Mouse (Mus musculus): ENCODE data around the gene Tmie.

Gene Tmie

DNA sequence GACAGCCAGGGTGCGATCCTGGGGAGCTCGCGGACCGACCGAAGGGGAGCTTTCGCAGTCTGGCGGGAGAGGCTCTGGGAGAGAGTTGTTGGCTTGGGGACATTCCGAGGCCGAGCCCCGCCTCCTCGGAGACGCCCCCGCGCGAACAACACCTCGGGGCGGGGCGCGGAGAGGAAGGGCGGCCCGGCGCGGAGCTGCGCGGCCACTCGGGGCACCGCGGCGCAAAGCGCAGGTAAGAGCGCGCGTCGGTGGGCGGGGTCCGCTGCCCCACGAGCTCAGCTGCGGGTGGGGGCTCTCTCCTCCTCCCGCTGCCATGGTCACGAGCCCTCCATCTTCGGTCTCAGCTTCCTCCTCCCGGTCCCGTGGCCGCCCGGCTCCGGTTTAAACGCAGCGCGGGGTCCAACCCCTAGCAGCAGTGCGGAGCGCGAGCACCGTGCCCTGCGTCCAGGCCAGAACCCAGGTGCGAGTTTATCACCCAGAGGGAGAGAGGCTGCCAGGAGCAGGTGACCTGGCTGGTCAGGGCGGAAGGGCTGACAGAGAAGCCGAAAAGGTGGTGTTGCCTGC is at the start of gene Tmie:
TSS of gene Tmie (minus strand) at position 116 of the 564 bp plus-strand sequence.
- DNase-seq = no peak

- DNase-seq = peak; percentile 30 to 58
These were observed 42.8 kb upstream of the Tmie start for GRCm38 (mm10) chr9:110922759-110923158.

GRCm38 (mm10) chr9:110920665-110921419 is 40.9 kb upstream of the Tmie start:
- DNase-seq = no peak

- no peak for DNase-seq
These were observed 36.9 kb upstream of the Tmie start, which contains the start of gene Fam240a for GRCm38 (mm10) chr9:110916786-110917185. TSS of gene Fam240a (minus strand) at chr9:110916861.

- no peak for DNase-seq
These were observed 35.6 kb upstream of the Tmie start for GRCm38 (mm10) chr9:110915466-110915865.

- no peak for DNase-seq
These were observed 34.8 kb upstream of the Tmie start for GRCm38 (mm10) chr9:110914631-110915236.

DNA sequence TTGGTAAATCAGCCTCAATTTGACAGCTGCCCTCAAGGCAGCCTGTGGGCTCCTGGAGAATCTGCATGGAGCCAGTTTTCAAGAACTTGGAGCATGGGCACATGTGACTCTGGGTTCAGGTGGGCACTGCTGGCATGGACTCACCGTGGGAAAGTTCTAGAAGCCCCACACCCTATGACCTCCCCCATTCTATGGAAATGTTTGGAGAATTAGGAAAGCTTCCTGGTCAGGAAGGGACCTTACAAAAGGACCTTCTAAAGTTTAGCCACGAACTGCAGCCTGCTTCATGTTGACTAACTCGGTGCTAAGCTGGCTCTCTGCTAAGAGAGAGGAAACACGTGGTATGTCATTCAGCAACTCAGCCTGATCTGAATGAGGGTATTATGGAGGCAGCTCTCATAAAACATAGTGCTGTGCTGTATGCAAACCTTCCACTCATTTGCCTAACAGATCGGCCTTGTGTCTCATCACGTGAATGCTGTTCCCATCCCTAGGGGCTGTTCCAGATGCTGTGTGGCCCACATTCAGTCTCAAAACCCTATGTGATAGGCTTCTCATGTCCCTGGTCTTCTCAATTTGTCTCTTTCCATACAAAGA is 29.6 kb upstream of the Tmie start:
- DNase-seq = no peak

DNA sequence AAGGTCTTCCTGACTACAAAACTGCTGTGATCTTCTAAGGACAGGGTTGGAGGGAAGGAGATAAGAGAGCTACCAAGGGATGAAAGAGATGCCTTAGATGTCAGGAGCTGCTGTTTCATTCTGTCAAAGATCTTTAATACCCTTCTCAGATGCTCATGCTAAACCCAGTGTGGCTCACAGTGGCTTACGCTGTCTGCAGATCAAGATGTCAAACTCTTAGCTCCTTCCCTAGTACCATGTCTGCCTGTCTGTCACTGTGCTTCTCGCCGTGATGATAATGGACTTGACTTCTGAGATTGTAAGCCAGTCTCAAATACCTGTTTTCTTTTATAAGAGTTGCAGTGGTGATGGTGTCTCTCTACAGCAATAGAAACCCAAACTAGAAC is 28.7 kb upstream of the Tmie start:
- DNase-seq = no peak

DNA sequence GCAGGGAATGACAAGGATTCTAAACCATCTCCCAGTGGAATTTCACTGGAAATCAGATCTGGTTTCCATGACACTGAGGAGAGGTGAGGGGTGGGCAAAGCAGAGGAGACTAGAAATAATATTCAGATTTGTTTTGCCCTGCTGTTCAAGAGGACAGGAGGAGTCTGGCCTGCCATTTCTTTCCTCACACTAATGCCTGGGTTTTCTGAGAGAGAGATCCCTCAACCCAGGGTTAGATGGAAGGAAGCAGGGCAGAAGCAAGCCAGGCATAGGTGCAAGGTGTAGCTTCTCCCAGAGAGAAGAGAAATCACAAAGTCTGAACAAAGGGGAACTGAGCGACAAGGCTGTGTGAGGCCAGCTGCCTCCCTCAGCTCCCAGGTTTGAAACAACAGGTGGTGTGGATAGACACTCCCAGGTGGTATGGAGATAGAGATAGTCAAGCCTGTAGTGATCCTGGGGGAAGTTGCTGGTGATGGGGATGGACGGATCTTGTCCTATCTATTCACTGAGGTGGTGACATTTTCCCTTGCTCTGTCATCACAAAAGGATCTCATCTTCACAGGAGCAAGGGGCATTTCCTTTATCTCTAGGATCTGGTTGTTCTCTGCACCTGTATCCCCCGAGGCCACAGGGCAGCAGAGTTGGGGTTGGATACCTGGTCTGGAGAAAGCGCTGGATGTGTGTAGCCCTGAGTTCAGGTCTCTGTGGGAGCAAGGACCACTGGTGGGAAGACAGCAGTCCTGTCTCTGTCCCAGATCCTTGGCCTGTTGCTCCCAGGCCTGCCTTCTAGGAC is 28.1 kb upstream of the Tmie start:
- no peak for DNase-seq

DNA sequence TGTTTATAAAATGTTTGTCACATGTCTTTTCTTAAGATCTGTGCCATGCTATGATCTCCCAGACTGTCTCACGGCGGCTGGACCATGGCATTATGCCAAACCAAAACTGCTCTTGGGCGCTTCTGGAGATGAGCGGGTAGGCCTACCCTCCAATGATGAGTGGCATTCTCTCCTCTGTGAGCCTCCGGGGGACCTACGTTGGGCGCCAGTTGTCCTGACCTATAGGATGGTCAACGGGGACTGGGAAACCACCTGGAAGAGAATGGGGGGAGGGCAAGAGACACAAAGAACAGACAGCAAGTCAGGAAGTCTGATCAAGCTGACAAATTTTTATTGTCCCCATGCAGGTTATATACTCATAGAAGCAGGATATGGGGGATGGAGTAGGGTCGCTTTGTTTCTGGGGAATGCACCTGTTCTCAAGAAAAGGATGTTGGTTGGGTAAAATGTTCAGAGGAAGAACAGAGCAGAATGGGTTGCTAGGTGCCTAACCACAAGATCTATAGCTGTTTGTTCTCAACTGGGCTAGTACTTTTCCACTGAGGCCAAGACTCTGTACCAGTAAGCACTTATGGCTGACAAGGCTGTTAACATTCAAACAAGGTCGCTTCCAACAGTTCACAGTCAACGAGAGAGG is 27.4 kb upstream of the Tmie start:
- no peak for DNase-seq

GRCm38 (mm10) chr9:110902271-110902670 is 22.4 kb upstream of the Tmie start:
- DNase-seq = no peak

DNA sequence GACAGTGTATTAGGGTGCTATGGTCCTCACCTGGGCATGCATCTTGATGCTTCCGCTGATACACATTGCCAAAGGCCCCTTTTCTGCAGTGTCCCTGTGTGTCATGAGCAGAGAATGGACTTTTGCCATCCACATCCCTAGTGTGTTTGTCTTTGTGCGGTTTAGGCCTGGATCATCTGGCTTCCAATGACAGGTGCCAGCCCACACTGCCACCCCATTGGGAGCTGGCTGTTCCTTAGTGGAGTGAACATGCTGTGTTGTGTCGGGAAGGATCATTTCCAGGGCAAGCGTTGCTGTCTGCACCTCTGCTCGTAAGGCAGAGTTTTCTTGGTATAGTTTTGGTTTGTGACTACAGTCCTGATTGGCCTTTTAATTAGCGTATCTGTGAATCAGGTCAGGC is 21.3 kb upstream of the Tmie start:
- no peak for DNase-seq

- DNase-seq = no peak
These were observed 19.6 kb upstream of the Tmie start for GRCm38 (mm10) chr9:110899451-110900008.

DNA sequence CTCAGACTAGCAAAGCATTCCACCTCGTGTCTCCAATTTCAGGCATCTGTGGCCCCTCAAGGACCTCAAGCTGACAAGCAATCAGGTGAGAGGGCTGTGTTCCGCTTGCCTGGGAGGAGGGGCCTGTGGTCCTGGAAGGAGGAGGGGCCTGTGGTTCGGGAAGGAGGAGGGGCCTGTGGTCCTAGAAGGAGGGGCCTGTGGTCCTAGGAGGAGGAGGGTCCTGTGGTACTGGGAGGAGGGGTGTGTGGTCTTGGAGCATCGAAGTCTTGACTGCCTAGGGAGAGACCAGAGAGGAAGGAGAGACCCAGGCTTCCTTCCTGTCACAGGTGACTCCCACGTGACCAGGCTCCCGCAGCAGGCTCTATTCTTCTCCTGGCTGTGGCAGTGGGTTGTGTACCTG is 16.7 kb upstream of the Tmie start:
- DNase-seq = no peak

DNA sequence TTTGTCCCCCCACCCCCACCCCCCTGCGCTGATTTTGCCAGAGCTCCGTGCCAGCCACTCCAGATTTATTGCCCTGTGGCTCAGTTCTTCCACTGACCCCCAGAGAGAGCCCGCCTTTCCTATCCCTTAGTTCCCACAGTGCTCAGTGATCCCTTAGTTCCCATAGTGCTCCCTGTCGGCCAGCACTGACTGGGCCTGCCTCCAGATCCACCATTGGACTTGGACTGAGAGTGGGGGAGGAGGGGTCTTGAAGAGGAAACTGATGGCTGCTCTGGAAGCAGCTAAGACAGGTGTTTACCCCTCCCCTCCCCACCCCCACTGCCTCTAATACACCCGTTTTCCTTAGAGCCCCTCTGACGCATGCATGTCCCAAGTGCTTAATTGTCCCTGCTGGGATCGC is 16.1 kb upstream of the Tmie start:
- no peak for DNase-seq

GRCm38 (mm10) chr9:110895507-110895906 is 15.6 kb upstream of the Tmie start:
- no peak for DNase-seq

GRCm38 (mm10) chr9:110893429-110893828 is 13.5 kb upstream of the Tmie start:
- no peak for DNase-seq

GRCm38 (mm10) chr9:110892552-110892951 is 12.6 kb upstream of the Tmie start:
- no peak for DNase-seq

GRCm38 (mm10) chr9:110891077-110891828 is 11.3 kb upstream of the Tmie start:
- DNase-seq = no peak

DNA sequence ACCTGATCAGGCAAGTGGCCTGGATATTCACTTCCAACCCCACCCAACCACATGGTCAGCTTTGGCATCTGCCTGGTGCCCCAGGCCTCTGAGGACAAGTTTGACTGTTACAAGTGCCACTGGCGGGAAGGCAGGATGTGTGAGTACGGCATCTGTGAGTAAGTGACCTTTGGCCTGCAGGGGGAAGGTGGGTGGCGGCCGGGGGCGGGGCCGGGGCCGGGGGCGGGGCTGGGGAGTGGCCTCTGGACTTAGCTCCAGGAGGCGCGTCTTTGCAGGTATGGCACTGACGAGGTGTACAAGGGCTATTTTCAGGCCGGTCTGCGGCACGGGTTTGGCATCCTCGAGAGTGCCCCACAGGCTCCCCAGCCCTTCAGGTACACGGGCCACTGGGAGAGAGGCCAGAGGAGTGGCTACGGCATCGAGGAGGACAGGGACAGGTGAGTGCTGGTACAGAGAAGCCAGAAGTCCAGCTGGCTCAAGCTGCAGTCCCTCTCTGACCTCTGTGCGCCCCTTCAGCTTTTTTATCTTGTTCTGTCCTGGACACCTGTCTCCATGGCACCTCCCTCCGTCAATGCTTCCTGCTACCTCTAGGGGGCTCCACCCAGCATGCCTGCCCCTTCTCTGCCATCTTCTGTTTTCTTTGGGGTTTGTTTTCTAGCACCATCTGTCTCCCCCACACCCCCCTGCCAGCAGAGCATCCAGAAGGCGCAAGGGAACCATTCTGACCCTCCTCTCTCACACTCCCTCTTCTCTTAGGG is 10.3 kb upstream of the Tmie start:
- no peak for DNase-seq

DNA sequence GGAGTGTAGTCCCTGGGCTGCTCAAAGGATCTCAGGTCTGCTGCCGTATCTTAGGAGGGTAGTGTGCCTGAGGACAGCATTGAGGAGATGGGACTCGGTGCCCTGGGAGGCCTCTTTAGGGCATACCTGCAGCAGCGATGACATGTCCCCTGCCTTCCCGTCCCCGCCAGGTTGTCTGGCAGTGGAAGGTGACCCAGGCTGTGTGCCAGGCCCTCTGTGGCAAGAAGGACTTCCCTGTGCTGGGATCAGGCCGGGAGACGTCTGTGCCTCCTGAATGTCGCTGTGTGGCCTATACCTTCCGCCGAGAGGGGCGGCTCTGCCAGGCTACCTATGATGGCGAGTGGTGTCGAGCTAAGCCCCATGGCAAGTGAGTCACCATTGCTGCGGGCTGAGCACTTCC is 9.0 kb upstream of the Tmie start:
- DNase-seq = no peak

All from cerebellum, adult 18-20 months (tissue).